15 mouse cellular contexts compared by ENCODE assay signal in the genomic region with DNA sequence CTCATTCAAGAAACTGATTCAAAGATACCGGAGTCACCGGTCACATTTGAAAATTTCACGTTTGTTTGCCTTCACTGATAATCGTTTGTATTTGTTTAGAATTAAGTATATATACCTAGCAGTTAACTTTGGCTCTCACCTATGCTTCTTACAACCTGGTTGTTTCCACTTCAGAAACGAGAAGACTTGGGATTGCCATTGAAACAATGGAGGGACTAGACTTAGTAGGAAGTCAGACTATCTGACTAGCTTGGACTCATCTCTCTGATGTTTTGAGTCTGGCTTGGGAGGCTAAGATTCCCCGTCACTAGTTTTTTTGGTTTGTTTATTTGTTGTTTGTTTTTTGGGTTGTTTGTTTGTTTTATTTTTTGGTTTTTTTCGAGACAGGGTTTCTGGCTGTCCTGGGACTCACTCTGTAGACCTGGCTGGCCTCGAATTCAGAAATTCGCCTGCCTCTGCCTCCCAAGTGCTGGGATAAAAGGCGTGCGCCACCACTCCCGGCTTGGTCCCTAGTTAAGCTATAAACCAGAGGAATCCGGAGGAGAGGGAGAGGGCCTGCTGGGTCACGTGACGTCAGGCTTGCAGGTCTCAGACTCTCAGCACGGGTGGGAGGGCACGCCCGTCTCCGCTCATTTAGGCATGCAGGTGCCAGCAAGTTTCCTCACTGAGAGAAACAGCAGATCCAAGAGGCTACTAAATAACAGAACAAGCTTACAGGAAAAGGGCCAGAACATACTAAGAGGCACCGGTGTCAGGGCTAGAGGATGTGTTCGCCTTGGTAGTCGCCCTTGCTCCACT. TPM values are rescaled to one million over a fixed set of nuclear protein-coding genes. Genes with fewer than 3 reads are reported as not detected.
DNase-seq lines count a peak whose midpoint lies in the region; ATAC-seq and TF ChIP-seq lines count a peak whose summit lies in the region.
"Had no signal": no experiment of that assay in that cellular context is flagged by ENCODE, and none has a peak within 500 bp of the region (broad histone marks: within the 10 kb centered on the region; RNA-seq: fewer than 3 reads in every experiment).

No protein-coding gene starts in this region.

- H3K4me3 ChIP-seq in CH12.LX (replicated peaks in 1 of 3; ENCODE audit: low read depth in 2 of 3, low read length in 2 of 3, poor library complexity in 1 of 3): peak overlapping the region; percentile 17 to 33 (median 26)
- H3K4me3 ChIP-seq in intestine, embryonic 16.5 days (ENCODE audit: low read length): no peak overlapping the region
- H3K4me3 ChIP-seq: embryonic facial prominence, embryonic 13.5 days had no signal

- H3K4me1 ChIP-seq in CH12.LX (ENCODE audit: control insufficient read depth in 1 of 2, insufficient read depth in 2 of 2): peaks cover 21 to 60% of the 10 kb centered on the region in 2 experiments
- H3K4me1 ChIP-seq in intestine, embryonic 16.5 days (ENCODE audit: control insufficient read depth, insufficient read depth, low read length): peaks cover 11% of the 10 kb centered on the region

- peak overlapping the region; percentile 3; the same call in 1 of the 2 replicates for H3K9ac ChIP-seq in CH12.LX (ENCODE audit: insufficient read depth, low read depth)
- H3K9ac ChIP-seq in intestine, embryonic 16.5 days (ENCODE audit: low read depth, low read length): no peak overlapping the region
- H3K9ac ChIP-seq: embryonic facial prominence, embryonic 13.5 days had no signal

- H3K36me3 ChIP-seq in CH12.LX (replicated peaks in 1 of 2; ENCODE audit: control insufficient read depth in 1 of 2, insufficient read depth in 1 of 2, low read length in 1 of 2): no peaks in the 10 kb centered on the region
- H3K36me3 ChIP-seq in intestine, embryonic 16.5 days (ENCODE audit: control insufficient read depth, insufficient read depth, low read length): no peaks in the 10 kb centered on the region
- H3K36me3 ChIP-seq: embryonic facial prominence, embryonic 13.5 days had no signal

- H3K27me3 ChIP-seq in CH12.LX (replicated peaks): no peaks in the 10 kb centered on the region
- no peaks in the 10 kb centered on the region for H3K27me3 ChIP-seq in intestine, embryonic 16.5 days (replicated peaks; ENCODE audit: control insufficient read depth, insufficient read depth, low read length)
- H3K27me3 ChIP-seq: embryonic facial prominence, embryonic 13.5 days had no signal

- no peaks in the 10 kb centered on the region for H3K79me2 ChIP-seq in CH12.LX (replicated peaks; ENCODE audit: control insufficient read depth, extremely low read depth, insufficient read depth, poor library complexity, severe bottlenecking)

- TF ChIP-seq EP300 in CH12.LX (IDR thresholded peaks at IDR 0.05; ENCODE audit: low read length): no peak

- ATAC-seq in intestine, embryonic 16.5 days: peak; percentile 60; the same call in 1 of the 2 replicates

- DNase-seq in kidney, adult 11 months: peak; percentile 52
- DNase-seq in kidney, adult 9 months: no peak
- peak; percentile 53 for DNase-seq in CH12.LX (ENCODE audit: extremely low read depth)
- peak; percentile 59 to 75 for DNase-seq in kidney, postnatal 4 days
- DNase-seq in cerebellum, adult 9-10 months: no peak
- DNase-seq in adrenal gland, postnatal 10 days: no peak
- DNase-seq in ovary, postnatal 36 days (ENCODE audit: low spot score): no peak
- DNase-seq: cerebellum, adult 9-11 months; heart, adult 11 months; layer of hippocampus, postnatal 36 days; liver; lung, postnatal 4 days; retina, postnatal 1 day had no signal

- peak overlapping the region; percentile 94 for H3K4me2 ChIP-seq in CH12.LX (ENCODE audit: insufficient read depth, low read depth, poor library complexity, severe bottlenecking)
- no peak overlapping the region for H3K4me2 ChIP-seq in intestine, embryonic 16.5 days (ENCODE audit: low read depth, low read length)
- H3K4me2 ChIP-seq: embryonic facial prominence, embryonic 13.5 days had no signal

- no peak for TF ChIP-seq CTCF in CH12.LX (conservative IDR thresholded peaks at IDR 0.05 in 1 of 2, IDR thresholded peaks at IDR 0.05 in 1 of 2; ENCODE audit: low read depth in 2 of 2, low read length in 2 of 2)

- no peaks in the 10 kb centered on the region for H3K9me3 ChIP-seq in CH12.LX (replicated peaks; ENCODE audit: low read length)
- H3K9me3 ChIP-seq in intestine, embryonic 16.5 days (ENCODE audit: control insufficient read depth, low read length): no peaks in the 10 kb centered on the region
- H3K9me3 ChIP-seq: embryonic facial prominence, embryonic 13.5 days had no signal

- dilution Hi-C loops in CH12.LX (cut with MboI; ENCODE audit: extremely low pct_ligation_motif_present, extremely low pct_unique_long_range_greater_than_20kb, low sequenced_read_pairs): no loop called here

- TF ChIP-seq RAD21 in CH12.LX (IDR thresholded peaks at IDR 0.05; ENCODE audit: low read depth, low read length): no peak

- in situ Hi-C loops in CH12.LX (cut with MboI; ENCODE audit: low pct_ligation_motif_present, low pct_unique_long_range_greater_than_20kb, low sequenced_read_pairs): loop anchor here (5.0 kb wide), 1 partner anchor 63 kb away; no protein-coding TSS in a partner anchor

- TF ChIP-seq POLR2A in CH12.LX (IDR thresholded peaks at IDR 0.05; ENCODE audit: low read depth, low read length): no peak

- H3K27ac ChIP-seq in CH12.LX (ENCODE audit: insufficient read depth, low read depth): peak overlapping the region; percentile 97
- H3K27ac ChIP-seq in intestine, embryonic 16.5 days (ENCODE audit: low read length): no peak overlapping the region
- H3K27ac ChIP-seq: embryonic facial prominence, embryonic 13.5 days had no signal

- WGBS in intestine, embryonic 16.5 days: 62% methylated on average over 22 of the region's 22 CpGs

TF ChIP-seq in CH12.LX, 34 proteins besides CTCF, POLR2A, EP300 and RAD21:
- peak; percentile 39; the same call in 1 of the 2 replicates for TF ChIP-seq ETS1 (conservative IDR thresholded peaks at IDR 0.05; ENCODE audit: low read depth, low read length)
- TF ChIP-seq ZNF384 (IDR thresholded peaks at IDR 0.05; ENCODE audit: low read depth, low read length): no peak
- peak; percentile 88 for TF ChIP-seq USF1 (IDR thresholded peaks at IDR 0.05; ENCODE audit: low read depth, low read length)
- no peak for TF ChIP-seq NRF1 (IDR thresholded peaks at IDR 0.05; ENCODE audit: low read depth, low read length)
- 0 out of 2 replicates have a peak, but pooled peaks have one; percentile 32 for TF ChIP-seq UBTF (IDR thresholded peaks at IDR 0.05; ENCODE audit: low read depth, low read length)
- TF ChIP-seq SIN3A (IDR thresholded peaks at IDR 0.05; ENCODE audit: low read length): no peak
- no peak for TF ChIP-seq PAX5 (IDR thresholded peaks at IDR 0.05; ENCODE audit: low read length)
- TF ChIP-seq MAX (IDR thresholded peaks at IDR 0.05; ENCODE audit: low read length): peak; percentile 76
- TF ChIP-seq CHD2 (IDR thresholded peaks at IDR 0.05; ENCODE audit: low read length): no peak
- TF ChIP-seq KAT2A (IDR thresholded peaks at IDR 0.05; ENCODE audit: insufficient replicate concordance, low read length): no peak
- no peak for TF ChIP-seq POLR2AphosphoS2 (IDR thresholded peaks at IDR 0.05; ENCODE audit: low read depth, low read length)
- no peak for TF ChIP-seq GABPA (IDR thresholded peaks at IDR 0.05; ENCODE audit: insufficient replicate concordance, low read depth, low read length)
- no peak for TF ChIP-seq ZKSCAN1 (IDR thresholded peaks at IDR 0.05; ENCODE audit: borderline replicate concordance, low read depth, low read length)
- peak; percentile 39; the same call in 1 of the 2 replicates for TF ChIP-seq IRF4 (IDR thresholded peaks at IDR 0.05; ENCODE audit: low read depth, low read length)
- no peak for TF ChIP-seq RCOR1 (conservative IDR thresholded peaks at IDR 0.05; ENCODE audit: low read depth, low read length)
- no peak for TF ChIP-seq MEF2A (IDR thresholded peaks at IDR 0.05; ENCODE audit: borderline replicate concordance, low read depth, low read length)
- no peak for TF ChIP-seq SMC3 (IDR thresholded peaks at IDR 0.05; ENCODE audit: low read depth, low read length)
- no peak for TF ChIP-seq TBP (conservative IDR thresholded peaks at IDR 0.05; ENCODE audit: low read depth, low read length)
- TF ChIP-seq MAZ (IDR thresholded peaks at IDR 0.05; ENCODE audit: low read depth, low read length): no peak
- no peak for TF ChIP-seq MAFK (IDR thresholded peaks at IDR 0.05; ENCODE audit: insufficient replicate concordance, low read length)
- no peak for TF ChIP-seq NELFE (IDR thresholded peaks at IDR 0.05; ENCODE audit: low read depth, low read length)
- TF ChIP-seq MYC (IDR thresholded peaks at IDR 0.05; ENCODE audit: low read depth, low read length): peak; percentile 27; the same call in 1 of the 2 replicates
- no peak for TF ChIP-seq ELF1 (IDR thresholded peaks at IDR 0.05; ENCODE audit: low read depth, low read length)
- TF ChIP-seq USF2 (conservative IDR thresholded peaks at IDR 0.05; ENCODE audit: low read depth, low read length): peak; percentile 88
- TF ChIP-seq JUND (conservative IDR thresholded peaks at IDR 0.05; ENCODE audit: low read depth, low read length): no peak
- peak; percentile 58; the same call in 1 of the 2 replicates for TF ChIP-seq MXI1 (IDR thresholded peaks at IDR 0.05; ENCODE audit: low read depth, low read length)
- no peak for TF ChIP-seq CHD1 (IDR thresholded peaks at IDR 0.05; ENCODE audit: low read depth, low read length)
- no peak for TF ChIP-seq E2F4 (IDR thresholded peaks at IDR 0.05; ENCODE audit: insufficient replicate concordance, low read depth, low read length)
- TF ChIP-seq BHLHE40 (IDR thresholded peaks at IDR 0.05; ENCODE audit: low read depth, low read length): peak; percentile 95
- TF ChIP-seq ZC3H11A (IDR thresholded peaks at IDR 0.05; ENCODE audit: low read depth, low read length): no peak
- TF ChIP-seq JUN (IDR thresholded peaks at IDR 0.05; ENCODE audit: insufficient read depth, low read depth, low read length): no peak
- peak; percentile 43; the same call in 1 of the 2 replicates for TF ChIP-seq TCF12 (IDR thresholded peaks at IDR 0.05; ENCODE audit: low read depth, low read length)
- TF ChIP-seq HCFC1 (IDR thresholded peaks at IDR 0.05; ENCODE audit: low read depth, low read length): no peak
- no peak for TF ChIP-seq ZMIZ1 (IDR thresholded peaks at IDR 0.05; ENCODE audit: low read depth, low read length)

RNA-seq across cellular contexts. Expression of gene Man1a2, which starts 18.7 kb away (rescaled TPM):
- total RNA-seq in CH12.LX (2012; rRNA removed): 47.7 and 53.5 TPM in 2 replicates
- total RNA-seq in CH12.LX (2014; rRNA removed): 31.1 and 33.4 TPM in 2 replicates
- polyA plus RNA-seq in CH12.LX (2012; ENCODE audit: insufficient read length, low read depth): 73.6 and 83.7 TPM in 2 replicates
- 54.0 and 60.7 TPM in 2 replicates for polyA plus RNA-seq in intestine, embryonic 16.5 days (2015; fragmentation: Nextera tagmentation; extraction: Ambion mirVana)
- 10 to 100 TPM; 78.8 to 86.7 TPM for total RNA-seq in adrenal gland, postnatal 10 days (2021)

Comparison
In these comparisons a context has a peak if more than half of its experiments do, and no peak if none do; other contexts are left out.
1. DNase-seq: peak in kidney, adult 11 months (single experiment), CH12.LX (single experiment) and kidney, postnatal 4 days (2 of 2); none in kidney, adult 9 months (single experiment), cerebellum, adult 9-10 months (single experiment), adrenal gland, postnatal 10 days (single experiment) and ovary, postnatal 36 days (single experiment).